Mouse (Mus musculus): ENCODE measurements around the gene Bach1. TPM values are rescaled to one million over a fixed set of nuclear protein-coding genes. Genes with fewer than 3 reads are reported as not detected.

Gene Bach1
- polyA plus RNA-seq (2012): 5.6 and 6.4 TPM in 2 replicates

DNA sequence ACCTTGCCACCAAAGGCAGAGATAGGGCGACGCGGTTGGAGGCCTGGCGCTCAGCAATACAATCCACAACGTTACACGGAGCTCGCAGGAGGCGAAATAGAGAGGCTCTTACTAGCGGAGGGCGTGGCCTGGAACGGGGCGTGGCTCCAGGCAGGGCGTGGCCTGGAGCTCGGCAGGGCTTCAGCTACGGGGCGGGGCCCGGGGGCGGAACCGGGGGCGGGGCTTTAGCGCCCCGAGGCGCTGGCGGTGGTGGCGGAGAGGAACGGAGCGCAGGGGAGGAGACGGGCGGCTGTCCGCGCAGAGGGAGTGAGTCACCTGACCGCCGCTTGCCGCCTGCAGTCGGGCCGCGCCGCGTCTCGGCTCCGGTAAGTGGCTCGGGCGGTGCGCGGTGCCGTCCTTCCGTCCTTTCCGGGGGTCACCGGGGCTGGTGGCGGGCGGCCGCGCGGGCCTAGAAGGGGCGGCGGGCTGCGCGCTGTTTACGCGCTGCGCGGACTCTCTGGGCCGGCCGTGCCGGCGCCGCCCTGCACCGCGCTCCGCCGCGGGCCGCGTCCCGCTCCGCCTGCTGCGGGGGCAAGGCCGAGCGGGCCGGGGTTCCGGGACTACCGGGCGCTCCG, at the start of gene Bach1:
TSS of gene Bach1 (plus strand) at position 254 of the 614 bp plus-strand sequence.
- TF ChIP-seq GATA1 (IDR thresholded peaks at IDR 0.05; ENCODE audit: low read length): no peak

DNA sequence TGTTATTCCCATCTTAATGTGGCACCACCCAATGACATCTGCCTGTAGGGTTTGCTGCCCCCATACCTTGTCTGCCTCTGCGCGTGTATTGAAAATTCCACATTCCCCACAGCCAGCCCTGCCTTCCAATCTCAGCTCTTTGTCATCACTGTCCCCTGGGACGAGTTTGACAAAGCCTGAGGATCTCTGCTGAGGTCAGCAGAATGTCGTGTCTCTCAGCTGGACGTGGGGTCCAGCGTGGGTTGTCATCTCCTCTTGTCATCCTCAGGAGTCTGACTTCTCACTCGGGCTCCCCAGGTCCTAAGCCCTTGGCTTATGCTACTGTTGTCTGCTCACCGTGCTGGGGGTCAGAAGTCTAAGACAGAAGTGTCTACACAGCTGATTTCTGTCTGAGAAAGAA, 46.4 kb upstream of the Bach1 start:
- TF ChIP-seq GATA1 (IDR thresholded peaks at IDR 0.05; ENCODE audit: low read length): no peak

DNA sequence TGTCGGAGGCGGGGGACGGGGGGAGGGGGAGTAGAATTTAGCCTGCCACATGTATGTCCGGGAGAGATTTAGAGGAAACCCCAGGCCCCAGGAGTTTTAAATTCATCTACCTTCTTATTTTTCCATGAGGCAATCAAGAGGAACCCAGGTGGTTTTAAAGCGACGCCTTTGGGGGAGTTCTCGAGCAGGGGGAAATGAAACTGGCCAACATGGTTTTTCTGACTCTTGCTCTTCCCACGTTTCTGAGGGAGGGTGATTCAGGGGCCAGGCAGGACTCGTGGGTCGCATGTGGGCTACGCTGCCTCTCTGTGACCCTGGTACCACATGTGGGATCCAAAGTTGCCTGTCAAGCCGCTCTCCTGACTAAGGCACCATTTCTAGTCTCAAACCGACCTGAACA, 45.8 kb upstream of the Bach1 start:
- TF ChIP-seq GATA1 (IDR thresholded peaks at IDR 0.05; ENCODE audit: low read length): no peak

DNA sequence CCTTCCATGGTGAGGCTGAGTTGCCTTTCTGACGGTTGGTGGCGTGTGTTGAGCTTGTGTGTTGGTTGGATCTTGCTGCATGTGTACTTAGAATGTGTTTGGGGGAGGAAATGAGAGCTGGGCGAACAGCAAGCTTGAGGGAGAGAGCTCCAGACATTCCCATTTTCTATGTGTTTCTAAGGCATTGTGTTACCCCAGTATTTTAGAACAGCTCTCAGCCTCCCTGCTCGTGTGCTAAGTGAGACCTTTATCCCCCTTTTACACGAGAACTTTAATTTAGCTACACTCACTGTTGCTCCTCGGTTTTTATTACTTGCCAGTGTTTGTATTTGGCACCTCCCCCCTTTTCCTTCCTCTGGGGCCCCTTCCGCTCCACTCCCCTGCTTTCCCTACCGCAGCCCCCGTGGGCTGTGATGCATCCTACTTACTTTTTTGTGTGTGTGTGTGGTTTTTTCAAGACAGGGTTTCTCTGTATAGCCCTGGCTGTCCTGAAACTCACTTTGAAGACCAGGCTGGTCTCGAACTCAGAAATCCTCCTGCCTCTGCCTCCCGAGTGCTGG, 44.6 kb upstream of the Bach1 start:
- no peak for TF ChIP-seq GATA1 (IDR thresholded peaks at IDR 0.05; ENCODE audit: low read length)

DNA sequence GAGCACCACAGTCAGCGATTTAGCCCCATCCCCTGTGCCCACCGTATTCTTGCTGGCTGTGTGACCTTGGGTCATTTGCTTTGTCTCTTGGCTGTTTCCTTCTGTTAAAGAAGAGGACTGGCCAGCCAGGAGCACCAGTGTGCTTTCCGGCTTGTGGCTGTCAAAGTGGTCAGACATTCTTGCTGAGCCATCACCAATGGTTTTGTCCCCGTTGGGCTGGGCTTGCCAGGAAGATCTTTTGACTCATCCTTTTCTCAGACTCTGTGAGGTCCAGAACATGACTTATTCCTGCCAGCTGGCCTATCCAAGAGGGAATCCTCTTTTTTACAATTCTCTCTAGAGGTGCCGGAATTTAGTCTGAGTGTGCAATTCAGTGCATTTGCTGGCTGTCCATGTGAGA, 43.7 kb upstream of the Bach1 start:
- no peak for TF ChIP-seq GATA1 (IDR thresholded peaks at IDR 0.05; ENCODE audit: low read length)

DNA sequence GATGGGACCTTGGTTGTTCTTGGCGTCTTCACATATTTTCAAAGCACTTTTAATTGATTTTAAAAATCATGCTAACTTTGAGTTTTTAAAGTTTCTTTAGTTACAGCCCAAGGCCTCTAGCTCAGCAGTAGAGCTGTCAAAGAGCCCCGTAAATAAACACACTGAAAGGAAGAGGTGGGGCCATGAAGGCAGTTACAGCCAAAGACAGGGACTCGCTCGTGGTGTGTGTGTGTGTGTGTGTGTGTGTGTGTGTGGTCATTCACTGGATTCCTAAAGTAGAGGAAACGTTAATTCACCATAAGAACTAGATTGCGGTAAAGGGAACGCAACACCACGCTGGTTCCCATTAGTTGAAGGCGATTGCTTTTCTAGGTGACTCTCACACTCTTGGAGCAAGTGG, 43.2 kb upstream of the Bach1 start:
- no peak for TF ChIP-seq GATA1 (IDR thresholded peaks at IDR 0.05; ENCODE audit: low read length)

DNA sequence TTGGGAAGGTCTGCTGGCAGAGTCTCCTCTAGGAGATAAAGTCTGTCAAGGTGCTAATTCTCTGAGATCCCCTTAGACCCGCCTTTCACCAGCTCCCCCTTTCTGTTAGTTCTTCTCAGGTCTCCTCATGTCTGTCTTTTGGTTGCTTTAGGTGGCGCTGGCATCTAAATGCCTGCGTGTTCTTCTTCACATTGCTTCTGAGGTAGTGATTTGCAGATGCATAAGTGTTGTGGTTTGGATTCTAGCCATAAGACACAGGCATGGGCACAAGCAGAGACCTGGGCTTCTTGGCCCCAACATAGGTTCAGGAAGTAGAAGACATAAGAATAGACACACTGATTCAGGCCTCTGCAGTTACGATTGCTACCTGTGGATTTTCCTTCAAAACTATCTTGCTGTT, 42.0 kb upstream of the Bach1 start:
- TF ChIP-seq GATA1 (IDR thresholded peaks at IDR 0.05; ENCODE audit: low read length): no peak

DNA sequence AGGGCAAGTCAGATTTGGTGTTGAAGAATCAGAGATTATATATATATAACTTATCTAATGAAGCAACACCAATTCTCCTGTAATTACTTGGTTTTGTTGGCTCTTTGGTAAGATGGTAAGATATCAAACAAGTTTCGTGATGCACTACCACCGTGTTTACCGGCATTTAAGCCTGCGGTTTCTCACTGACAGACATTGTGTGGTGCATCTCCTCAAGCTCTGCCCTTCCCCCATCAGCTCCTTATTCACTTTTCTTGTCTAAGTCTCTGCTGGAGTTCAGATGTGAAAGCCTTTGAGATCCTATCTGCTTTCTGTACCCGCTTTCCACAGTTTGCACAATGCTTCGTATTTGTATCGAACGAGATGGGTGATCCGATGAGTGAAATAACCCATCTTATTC, 41.5 kb upstream of the Bach1 start:
- no peak for TF ChIP-seq GATA1 (IDR thresholded peaks at IDR 0.05; ENCODE audit: low read length)

DNA sequence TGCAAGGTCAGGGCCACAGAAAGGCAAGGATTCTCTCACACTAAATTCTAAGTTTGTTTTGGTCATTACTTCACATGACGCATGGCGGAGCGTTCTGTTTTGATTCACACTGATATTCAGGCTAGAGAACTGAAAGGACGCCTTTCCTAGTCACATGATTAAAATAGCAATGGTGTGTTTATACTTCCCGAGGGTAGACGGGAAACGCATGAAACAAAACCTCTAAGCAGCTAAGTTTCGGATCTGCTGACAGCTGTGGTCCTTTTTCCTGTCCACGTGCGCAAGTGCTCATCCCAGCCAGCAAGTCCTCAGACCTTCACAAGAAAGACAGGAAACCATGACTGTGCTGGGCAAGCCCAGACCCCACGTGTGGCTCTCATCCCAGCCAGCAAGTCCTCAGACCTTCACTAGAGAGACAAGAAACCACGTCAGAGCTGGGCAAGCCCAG, 37.7 kb upstream of the Bach1 start:
- no peak for TF ChIP-seq GATA1 (IDR thresholded peaks at IDR 0.05; ENCODE audit: low read length)

DNA sequence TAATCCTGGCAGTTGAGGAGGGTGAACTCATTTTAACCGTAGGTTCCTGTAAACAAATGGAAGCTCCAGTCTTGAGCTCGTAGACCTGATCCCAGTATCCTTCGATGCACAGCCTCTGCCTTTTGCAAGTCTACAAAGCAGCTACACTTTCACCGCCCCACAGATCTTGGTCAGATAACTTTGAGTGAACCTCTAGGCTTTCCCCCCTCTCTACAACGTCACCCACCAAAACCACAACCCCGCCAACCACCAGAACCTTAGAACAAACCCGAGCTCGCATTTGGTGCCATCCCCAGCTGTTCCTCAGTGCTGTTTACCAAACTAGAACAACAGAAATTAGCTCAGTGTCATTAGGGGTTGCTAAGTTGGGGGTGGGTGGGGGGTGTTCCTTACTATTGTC, 37.1 kb upstream of the Bach1 start:
- TF ChIP-seq GATA1 (IDR thresholded peaks at IDR 0.05; ENCODE audit: low read length): no peak

DNA sequence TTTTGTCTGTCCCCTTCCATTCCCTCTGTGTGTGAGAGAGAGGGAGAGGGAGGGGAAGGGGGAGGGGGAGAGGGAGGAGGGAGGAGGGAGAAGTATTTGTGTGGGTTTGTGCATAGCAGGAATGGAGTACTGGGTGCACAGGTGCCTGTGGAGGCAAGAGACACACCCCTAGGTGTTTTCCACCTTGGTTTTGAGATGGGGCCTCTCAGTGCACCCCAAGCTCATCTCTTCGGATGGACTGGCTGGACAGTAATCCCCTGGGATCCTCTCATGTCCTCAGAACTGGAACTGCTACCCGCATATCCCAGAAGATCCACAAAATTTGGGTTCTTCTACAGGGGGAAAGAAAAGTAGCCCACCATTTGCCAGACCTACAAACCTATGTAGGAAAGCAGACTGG, 36.2 kb upstream of the Bach1 start:
- TF ChIP-seq GATA1 (IDR thresholded peaks at IDR 0.05; ENCODE audit: low read length): no peak

DNA sequence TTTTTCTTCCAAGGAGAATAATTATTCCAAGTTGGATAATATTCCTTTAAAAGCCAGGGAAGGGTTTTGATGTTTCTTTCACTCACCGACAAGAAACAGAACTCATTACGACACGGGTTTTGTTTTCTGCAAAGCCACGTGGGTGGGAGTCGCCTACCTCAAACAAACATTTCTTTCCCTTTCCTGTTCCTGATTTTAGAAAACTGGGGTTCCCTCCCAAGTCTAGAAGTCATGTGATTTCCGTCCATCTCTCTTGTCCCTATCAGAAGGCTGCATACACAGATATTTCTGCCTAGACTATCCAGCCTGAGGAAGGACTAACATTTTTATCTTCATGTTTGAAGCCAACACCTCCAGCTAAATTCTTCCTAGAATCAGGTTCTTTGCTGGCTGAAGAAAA, 34.9 kb upstream of the Bach1 start:
- no peak for TF ChIP-seq GATA1 (IDR thresholded peaks at IDR 0.05; ENCODE audit: low read length)

DNA sequence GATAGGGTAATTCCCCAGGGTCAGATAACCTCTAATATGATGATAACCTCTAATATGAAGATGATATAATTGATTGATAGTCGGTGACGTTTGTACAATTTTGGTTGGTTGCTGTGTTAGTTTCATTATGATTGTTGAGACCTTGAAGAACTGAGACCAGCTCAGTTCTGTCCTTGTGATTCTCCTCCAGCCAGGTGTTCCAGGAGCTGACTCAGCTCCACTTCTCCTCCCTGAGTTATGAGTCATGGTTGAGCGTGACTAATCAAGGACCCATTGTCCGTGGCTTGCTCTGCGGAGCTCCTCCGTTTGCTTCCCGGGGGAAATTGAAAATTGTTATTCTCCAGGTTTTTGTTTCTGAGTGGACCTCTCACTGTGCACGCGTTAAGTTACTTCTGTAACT, 33.5 kb upstream of the Bach1 start:
- TF ChIP-seq GATA1 (IDR thresholded peaks at IDR 0.05; ENCODE audit: low read length): no peak

DNA sequence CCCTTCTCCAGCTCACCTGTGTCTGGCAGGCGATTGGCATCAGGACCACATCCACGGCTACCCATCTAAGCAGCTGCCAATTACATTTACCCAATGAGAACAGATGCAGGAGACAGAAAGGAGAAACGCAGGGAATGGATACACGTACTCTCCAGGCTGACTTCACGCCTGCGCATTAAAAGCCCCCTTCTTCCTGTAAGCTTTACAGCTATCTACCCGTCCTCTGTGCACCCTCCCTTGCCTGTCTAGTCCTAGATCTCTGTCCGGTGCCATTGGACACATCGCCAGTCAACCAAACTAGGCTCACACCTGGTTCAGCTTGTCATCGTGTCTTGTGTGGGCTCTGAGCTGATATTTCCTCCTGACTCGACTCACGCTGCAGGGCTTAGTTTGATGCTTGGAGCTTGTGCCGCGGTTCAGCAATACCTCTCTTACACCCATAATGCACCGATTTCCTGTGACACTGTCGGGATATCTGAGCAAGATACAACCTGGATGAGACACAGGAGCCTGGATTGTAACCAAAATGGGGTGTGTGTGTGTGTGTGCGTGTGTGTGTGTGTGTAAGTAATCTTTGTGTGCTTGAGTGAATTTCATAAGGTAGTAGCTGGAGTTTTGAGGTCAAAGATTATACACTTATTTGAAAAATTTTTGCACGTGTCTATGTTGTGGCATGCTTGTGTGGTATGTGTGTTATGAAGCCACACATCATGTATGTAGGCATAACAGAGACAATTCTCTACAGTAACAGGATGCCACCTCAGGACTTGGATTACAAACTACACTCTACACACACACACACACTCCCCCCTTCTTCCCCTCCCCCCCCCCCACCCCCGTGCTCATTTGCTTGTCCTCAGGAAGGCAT, 32.8 kb upstream of the Bach1 start:
- no peak for TF ChIP-seq GATA1 (IDR thresholded peaks at IDR 0.05; ENCODE audit: low read length)

DNA sequence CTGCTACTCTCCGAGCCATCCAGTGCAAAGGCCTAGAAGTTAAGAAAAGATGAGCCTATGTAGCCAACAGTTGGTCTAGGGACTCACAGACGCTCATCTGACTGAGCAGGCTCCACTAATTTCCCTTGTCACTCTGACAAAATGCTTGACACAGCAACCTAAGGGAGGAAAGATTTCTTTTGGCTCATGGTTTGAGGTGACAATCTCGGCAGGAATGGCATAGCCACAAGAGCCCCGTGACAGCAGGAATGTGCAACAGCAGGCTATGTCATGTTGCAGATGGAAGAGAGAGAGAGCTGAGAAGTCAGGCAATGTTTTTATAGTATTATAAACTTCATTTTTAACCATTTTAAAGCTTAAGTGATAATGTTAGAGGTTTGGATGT, 32.1 kb upstream of the Bach1 start:
- no peak for TF ChIP-seq GATA1 (IDR thresholded peaks at IDR 0.05; ENCODE audit: low read length)

DNA sequence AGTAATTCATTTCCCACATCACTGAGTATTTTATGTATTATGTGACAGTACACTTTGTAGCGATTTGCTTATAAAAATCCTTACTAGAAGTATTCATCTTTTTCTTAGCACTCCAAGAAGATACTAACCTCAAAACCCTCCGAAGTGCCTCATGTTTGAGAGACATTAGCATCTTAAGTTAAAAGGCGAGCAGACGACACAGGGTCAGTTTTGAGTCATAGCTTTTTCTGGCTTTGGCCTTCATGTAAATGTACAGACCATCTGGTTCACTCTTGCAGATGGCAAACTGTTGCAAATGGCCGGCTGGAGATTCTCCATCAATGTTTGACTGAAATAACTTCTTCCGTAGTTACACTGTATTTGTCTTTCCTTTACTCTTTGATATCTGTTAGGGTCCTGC, 30.7 kb upstream of the Bach1 start:
- no peak for TF ChIP-seq GATA1 (IDR thresholded peaks at IDR 0.05; ENCODE audit: low read length)

All from G1E-ER4 (cell line).